ENCODE assay signal across 19 mouse cellular contexts in the genomic region with DNA sequence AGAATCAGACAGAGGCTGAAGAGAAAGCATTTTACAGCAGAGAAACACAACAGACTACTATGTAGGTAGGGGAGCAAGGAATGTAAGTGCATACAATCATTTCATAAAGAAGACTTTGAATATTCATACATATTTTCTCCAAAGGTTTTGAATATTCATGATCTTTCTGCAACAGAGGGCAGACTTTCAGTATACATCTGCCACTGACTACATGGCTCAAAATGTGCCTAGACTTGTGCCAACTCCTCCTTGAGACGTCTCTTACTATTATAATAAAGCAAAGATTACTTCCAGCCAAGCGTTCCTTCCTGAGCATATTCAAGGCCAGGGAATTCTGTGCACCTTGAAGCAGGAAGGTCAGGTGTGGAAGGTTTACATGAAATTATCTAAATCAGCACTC.
"Had no signal": no experiment of that assay in that cellular context is flagged by ENCODE, and none has a peak within 500 bp of the region (broad histone marks: within the 10 kb centered on the region; RNA-seq: fewer than 3 reads in every experiment).

No protein-coding gene starts in this region.

- H3K4me3 ChIP-seq: kidney, embryonic 15.5 days; left cerebral cortex, adult 2 months; liver, embryonic 13.5 days; myocyte; neural tube, embryonic 13.5 days; stomach, embryonic 15.5 days had no signal

- H3K4me1 ChIP-seq: kidney, embryonic 15.5 days; liver, embryonic 13.5 days; neural tube, embryonic 13.5 days; stomach, embryonic 15.5 days had no signal

- H3K27me3 ChIP-seq: kidney, embryonic 15.5 days; liver, embryonic 13.5 days; neural tube, embryonic 13.5 days; stomach, embryonic 15.5 days had no signal

- H3K27ac ChIP-seq: kidney, embryonic 15.5 days; left cerebral cortex, adult 2 months; liver, embryonic 13.5 days; neural tube, embryonic 13.5 days; stomach, embryonic 15.5 days had no signal

- H3K9me3 ChIP-seq: kidney, embryonic 15.5 days; liver, embryonic 13.5 days; neural tube, embryonic 13.5 days; stomach, embryonic 15.5 days had no signal

- H3K4me2 ChIP-seq: kidney, embryonic 15.5 days; liver, embryonic 13.5 days; midbrain, embryonic 11.5 days; neural tube, embryonic 13.5 days; stomach, embryonic 15.5 days had no signal

- H3K36me3 ChIP-seq: kidney, embryonic 15.5 days; liver, embryonic 13.5 days; neural tube, embryonic 13.5 days; stomach, embryonic 15.5 days had no signal

- H3K9ac ChIP-seq: kidney, embryonic 15.5 days; liver, embryonic 13.5 days; neural tube, embryonic 13.5 days; stomach, embryonic 15.5 days had no signal

- DNase-seq: kidney, adult 8-10 months; kidney, postnatal 10 days; kidney, postnatal 36 days; liver, embryonic 13.5 days; lung, adult 2 months; lung, postnatal 14 days; lung, postnatal 4 days; midbrain, embryonic 14.5 days; retina, postnatal 1 day; right cerebral cortex, postnatal 25 days; spleen, adult 18-20 months; thymus, adult 18-20 months; thymus, postnatal 36 days had no signal
